Mouse (Mus musculus): ENCODE data around the gene Cpsf6. TPM values are rescaled to one million over a fixed set of nuclear protein-coding genes. Genes with fewer than 3 reads are reported as not detected.

Cpsf6 gene
- polyA plus RNA-seq, 1 experiment from 2014 or later = 38.6 TPM

DNA sequence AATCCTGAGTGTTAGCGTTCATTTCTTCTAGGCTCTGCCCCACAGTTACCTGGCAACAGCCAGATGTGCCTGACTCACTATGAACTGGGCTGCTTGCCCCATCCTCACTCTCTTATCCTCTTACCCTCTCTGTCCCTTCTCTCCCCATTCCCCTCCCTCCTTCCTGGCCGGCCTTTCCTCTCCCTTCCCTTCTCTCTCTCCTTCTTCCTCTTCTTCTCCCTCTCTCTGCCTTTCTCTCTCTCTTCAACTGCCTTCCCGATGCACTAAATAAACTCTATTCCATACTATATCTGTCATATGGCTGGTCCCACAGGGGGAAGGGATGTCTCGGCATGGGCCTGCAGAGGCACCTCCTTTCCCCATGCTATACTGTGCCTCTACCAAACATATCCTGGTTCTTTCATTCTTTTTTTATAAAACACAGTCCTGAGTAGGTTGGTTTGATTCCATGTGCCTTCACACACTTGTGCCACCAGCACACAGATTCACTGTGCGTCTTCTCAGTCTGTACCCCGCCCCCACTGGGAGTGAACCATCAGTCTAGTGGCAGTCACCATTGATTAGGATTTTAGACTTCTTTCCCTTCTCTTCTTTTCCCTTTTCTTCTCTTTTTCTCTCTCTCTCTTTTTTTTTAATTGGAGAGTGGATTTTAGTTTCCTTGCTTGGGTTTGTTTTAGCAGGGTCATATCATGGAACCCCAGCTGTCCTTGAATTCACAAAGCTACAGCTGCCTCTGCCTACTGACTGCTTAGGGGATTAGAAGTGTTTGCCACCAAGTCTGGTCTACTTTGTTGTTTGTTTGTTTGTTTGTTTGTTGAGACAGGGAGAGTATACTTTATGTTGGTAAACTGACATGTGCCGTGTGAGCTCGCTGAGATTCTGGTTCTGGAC is 27.3 kb upstream of the Cpsf6 start:
- H3K27ac ChIP-seq (ENCODE audit: low read depth) = no peak overlapping the region
- no peaks in the 10 kb centered on the region for H3K9me3 ChIP-seq (ENCODE audit: low read length)
- H3K4me3 ChIP-seq (ENCODE audit: low read depth, low read length) = no peak overlapping the region
- no peak overlapping the region for H3K4me2 ChIP-seq (ENCODE audit: low read depth, low read length)
- WGBS (ENCODE audit: insufficient replicate concordance) = 80% methylated on average over 8 of the region's 8 CpGs
- no peak overlapping the region for H3K9ac ChIP-seq (replicated peaks)
- H3K4me1 ChIP-seq (ENCODE audit: insufficient read depth) = peaks cover 10% of the 10 kb centered on the region
- no peaks in the 10 kb centered on the region for H3K36me3 ChIP-seq (replicated peaks; ENCODE audit: insufficient read depth, low read length)
- H3K27me3 ChIP-seq (ENCODE audit: insufficient read depth, low read length) = no peaks in the 10 kb centered on the region
- TF ChIP-seq EP300 (IDR thresholded peaks at IDR 0.05; ENCODE audit: low read depth) (no peak), CTCF (IDR thresholded peaks at IDR 0.05; ENCODE audit: low read depth) (no peak)
- ATAC-seq (no peak), DNase-seq (no peak)

DNA sequence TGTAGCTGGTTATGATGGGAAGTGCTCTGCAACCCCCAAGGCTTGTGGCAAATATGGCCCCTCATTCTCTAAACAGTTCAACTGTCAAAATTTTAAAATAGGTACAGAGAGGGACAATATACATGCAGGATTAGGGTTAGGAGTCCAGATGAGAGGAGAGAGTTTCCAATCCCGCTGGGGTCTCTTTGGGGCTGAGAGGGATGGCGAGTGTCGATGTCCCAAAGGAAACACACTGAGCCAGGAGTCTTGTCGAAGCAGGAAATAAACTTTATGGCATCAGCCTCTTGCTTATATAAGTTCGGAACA is 26.4 kb upstream of the Cpsf6 start:
- Histone ChIP-seq H3K4me1 (ENCODE audit: insufficient read depth) (peaks cover 3% of the 10 kb centered on the region; the same call in 1 of the 2 replicates), H3K27ac (ENCODE audit: low read depth) (no peak overlapping the region), H3K27me3 (ENCODE audit: insufficient read depth, low read length) (no peaks in the 10 kb centered on the region), H3K9ac (replicated peaks) (no peak overlapping the region), H3K9me3 (ENCODE audit: low read length) (no peaks in the 10 kb centered on the region), H3K4me2 (ENCODE audit: low read depth, low read length) (no peak overlapping the region), H3K36me3 (replicated peaks; ENCODE audit: insufficient read depth, low read length) (no peaks in the 10 kb centered on the region), H3K4me3 (ENCODE audit: low read depth, low read length) (no peak overlapping the region)
- TF ChIP-seq EP300 (IDR thresholded peaks at IDR 0.05; ENCODE audit: low read depth) (no peak), CTCF (IDR thresholded peaks at IDR 0.05; ENCODE audit: low read depth) (no peak)
- WGBS (ENCODE audit: insufficient replicate concordance) = 73% methylated on average over 5 of the region's 5 CpGs
- ATAC-seq = no peak
- DNase-seq = no peak

DNA sequence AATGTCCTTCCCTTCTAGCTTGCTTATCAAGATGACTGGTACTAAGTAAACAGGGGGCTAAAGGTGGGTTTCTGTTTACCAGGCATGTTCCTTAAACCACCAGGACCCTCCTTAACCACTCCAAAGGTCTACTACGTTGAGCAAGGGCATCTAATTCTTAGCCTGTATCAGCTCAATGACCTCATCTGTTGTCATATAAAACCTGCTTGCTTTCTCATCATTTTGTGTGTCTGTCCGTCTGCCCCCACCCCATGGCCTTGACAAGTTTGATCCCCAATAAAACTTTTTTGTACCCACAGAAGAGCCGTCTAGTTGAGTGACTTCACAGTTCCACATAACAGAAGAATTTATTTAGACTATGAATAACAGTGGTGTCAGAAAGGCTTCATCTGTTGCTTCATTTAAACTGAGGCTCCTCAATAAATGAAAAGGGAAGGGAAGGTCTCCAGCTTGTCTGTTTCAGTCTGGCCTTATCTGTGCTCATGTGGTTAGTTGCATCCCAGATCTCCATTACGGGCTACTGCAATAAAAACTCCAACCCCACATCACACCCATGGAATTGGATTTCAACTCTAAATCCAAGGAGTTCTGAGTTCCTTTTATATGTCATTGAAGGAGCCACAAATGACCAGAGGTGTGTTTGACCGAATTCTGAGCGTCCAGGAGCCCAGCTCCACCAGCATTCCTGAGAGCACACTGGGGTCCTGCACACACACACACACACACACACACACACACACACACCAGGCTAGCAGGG is 25.9 kb upstream of the Cpsf6 start:
- 68% methylated on average over 6 of the region's 6 CpGs for WGBS (ENCODE audit: insufficient replicate concordance)
- peaks cover 3% of the 10 kb centered on the region; the same call in 1 of the 2 replicates for H3K4me1 ChIP-seq (ENCODE audit: insufficient read depth)
- H3K36me3 ChIP-seq (replicated peaks; ENCODE audit: insufficient read depth, low read length) = no peaks in the 10 kb centered on the region
- H3K9ac ChIP-seq (replicated peaks) = no peak overlapping the region
- H3K4me3 ChIP-seq (ENCODE audit: low read depth, low read length) = no peak overlapping the region
- no peak overlapping the region for H3K27ac ChIP-seq (ENCODE audit: low read depth)
- no peaks in the 10 kb centered on the region for H3K9me3 ChIP-seq (ENCODE audit: low read length)
- no peak for ATAC-seq
- H3K4me2 ChIP-seq (ENCODE audit: low read depth, low read length) = no peak overlapping the region
- TF ChIP-seq EP300 (IDR thresholded peaks at IDR 0.05; ENCODE audit: low read depth) (no peak), CTCF (IDR thresholded peaks at IDR 0.05; ENCODE audit: low read depth) (no peak)
- no peaks in the 10 kb centered on the region for H3K27me3 ChIP-seq (ENCODE audit: insufficient read depth, low read length)
- DNase-seq = no peak

- H3K9ac ChIP-seq (replicated peaks) = no peak overlapping the region
- no peak overlapping the region for H3K4me2 ChIP-seq (ENCODE audit: low read depth, low read length)
- H3K27me3 ChIP-seq (ENCODE audit: insufficient read depth, low read length) = no peaks in the 10 kb centered on the region
- no peaks in the 10 kb centered on the region for H3K9me3 ChIP-seq (ENCODE audit: low read length)
- H3K4me3 ChIP-seq (ENCODE audit: low read depth, low read length) = no peak overlapping the region
- H3K36me3 ChIP-seq (replicated peaks; ENCODE audit: insufficient read depth, low read length) = no peaks in the 10 kb centered on the region
- WGBS (ENCODE audit: insufficient replicate concordance) = 81% methylated on average over 6 of the region's 6 CpGs
- H3K4me1 ChIP-seq (ENCODE audit: insufficient read depth) = peaks cover 2% of the 10 kb centered on the region; the same call in 1 of the 2 replicates
- no peak for TF ChIP-seq EP300 (IDR thresholded peaks at IDR 0.05; ENCODE audit: low read depth)
- no peak for TF ChIP-seq CTCF (IDR thresholded peaks at IDR 0.05; ENCODE audit: low read depth)
- no peak for DNase-seq
- ATAC-seq = no peak
- no peak overlapping the region for H3K27ac ChIP-seq (ENCODE audit: low read depth)
Observed at GRCm38 (mm10) chr10:117404384-117404783, 24.6 kb upstream of the Cpsf6 start.

DNA sequence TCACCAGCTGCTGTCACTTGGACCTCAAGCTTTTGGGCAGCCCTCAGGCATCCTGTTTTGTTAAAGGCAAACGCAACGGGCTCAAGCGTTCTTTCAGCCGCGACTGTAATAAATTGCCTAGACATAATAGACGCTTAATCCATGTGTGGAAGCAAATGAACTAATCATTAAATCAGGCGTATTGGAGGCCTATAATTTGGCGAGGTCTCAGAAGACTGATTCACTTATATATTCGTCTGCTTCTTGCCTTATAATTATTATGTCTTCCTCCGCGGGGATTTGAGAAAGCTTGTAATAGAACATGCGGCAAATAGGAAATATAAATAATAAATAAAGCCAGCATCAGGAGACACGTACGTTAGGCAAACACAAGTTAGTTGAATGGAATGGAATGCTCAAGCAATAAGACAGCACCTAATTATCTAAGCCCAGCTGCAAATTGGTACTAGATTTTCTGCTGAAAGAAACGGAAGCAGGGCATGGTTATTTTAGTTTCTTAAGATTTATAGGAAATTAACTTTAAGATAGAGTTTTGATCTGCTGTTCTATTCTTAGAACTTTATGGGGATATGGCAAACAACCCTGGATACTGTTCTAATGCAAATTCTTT is 23.6 kb upstream of the Cpsf6 start:
- no peak for TF ChIP-seq CTCF (IDR thresholded peaks at IDR 0.05; ENCODE audit: low read depth)
- TF ChIP-seq EP300 (IDR thresholded peaks at IDR 0.05; ENCODE audit: low read depth) = no peak
- Histone ChIP-seq H3K4me3 (ENCODE audit: low read depth, low read length) (no peak overlapping the region), H3K4me1 (ENCODE audit: insufficient read depth) (0 out of 2 replicates have a peak, but pooled peaks cover under 1% of the 10 kb centered on the region), H3K27me3 (ENCODE audit: insufficient read depth, low read length) (no peaks in the 10 kb centered on the region), H3K4me2 (ENCODE audit: low read depth, low read length) (no peak overlapping the region), H3K27ac (ENCODE audit: low read depth) (no peak overlapping the region), H3K9me3 (ENCODE audit: low read length) (no peaks in the 10 kb centered on the region), H3K36me3 (replicated peaks; ENCODE audit: insufficient read depth, low read length) (no peaks in the 10 kb centered on the region), H3K9ac (replicated peaks) (no peak overlapping the region)
- DNase-seq (no peak), ATAC-seq (no peak)
- 84% methylated on average over 15 of the region's 15 CpGs for WGBS (ENCODE audit: insufficient replicate concordance)
